Comparison of ENCODE assay signal across 21 mouse cellular contexts in the genomic region with DNA sequence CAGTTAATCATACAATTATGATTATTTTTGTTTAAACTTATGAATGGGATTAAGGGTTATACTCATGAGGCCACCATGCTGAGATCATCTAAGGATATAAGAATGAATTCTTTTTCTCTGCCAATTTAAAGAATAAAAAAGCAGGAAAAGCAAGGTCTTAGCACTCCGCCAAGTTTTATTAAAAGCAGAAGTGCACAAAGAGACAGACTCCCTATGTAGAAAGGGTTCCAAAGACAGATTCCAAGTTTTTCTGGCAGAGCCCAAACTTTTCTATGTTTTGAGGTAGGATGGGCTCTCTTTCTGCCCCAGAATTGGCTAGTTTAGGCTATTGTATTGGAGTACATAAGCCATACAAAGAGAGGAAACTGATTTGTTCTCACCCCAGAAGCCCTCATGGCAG.
"Had no signal": no experiment of that assay in that cellular context is flagged by ENCODE, and none has a peak within 500 bp of the region (broad histone marks: within the 10 kb centered on the region; RNA-seq: fewer than 3 reads in every experiment).

No protein-coding gene starts in this region.

- H3K4me3 ChIP-seq: kidney, embryonic 15.5 days; limb, embryonic 13.5 days; midbrain, embryonic 10.5 days; midbrain, embryonic 13.5 days; myocyte; neural tube, embryonic 13.5 days had no signal

- DNase-seq: kidney, adult 8-10 months; kidney, postnatal 10 days; kidney, postnatal 36 days; left cerebral cortex, postnatal 4 days; liver, postnatal 0 days; lung, embryonic 14.5 days; retina, postnatal 1 day; thymus, adult 2 months; thymus, postnatal 14 days; thymus, postnatal 4 days had no signal

- H3K27me3 ChIP-seq: kidney, embryonic 15.5 days; limb, embryonic 13.5 days; midbrain, embryonic 13.5 days; neural tube, embryonic 13.5 days had no signal

- H3K36me3 ChIP-seq: kidney, embryonic 15.5 days; limb, embryonic 13.5 days; midbrain, embryonic 13.5 days; neural tube, embryonic 13.5 days had no signal

- H3K9ac ChIP-seq: kidney, embryonic 15.5 days; limb, embryonic 13.5 days; liver, embryonic 14.5 days; liver, postnatal 0 days; lung, embryonic 14.5 days; midbrain, embryonic 13.5 days; neural tube, embryonic 13.5 days had no signal

- H3K4me1 ChIP-seq: kidney, embryonic 15.5 days; midbrain, embryonic 13.5 days; neural tube, embryonic 13.5 days had no signal

- H3K4me2 ChIP-seq: kidney, embryonic 15.5 days; limb, embryonic 13.5 days; liver, embryonic 11.5 days; lung, embryonic 14.5 days; midbrain, embryonic 13.5 days; neural tube, embryonic 13.5 days had no signal

- ATAC-seq: liver, postnatal 0 days; lung, postnatal 0 days; midbrain, embryonic 13.5 days; midbrain, embryonic 16.5 days had no signal

- H3K9me3 ChIP-seq: kidney, embryonic 15.5 days; limb, embryonic 13.5 days; midbrain, embryonic 10.5 days; midbrain, embryonic 13.5 days; neural tube, embryonic 13.5 days had no signal

- H3K27ac ChIP-seq: kidney, embryonic 15.5 days; limb, embryonic 13.5 days; liver, embryonic 14.5 days; macrophage; midbrain, embryonic 10.5 days; midbrain, embryonic 13.5 days; neural tube, embryonic 13.5 days had no signal
